Mouse (Mus musculus) liver, adult (tissue): ENCODE measurements around the gene Trpv2.

Source experiments
- GATA4 ChIP-seq: IDR thresholded peaks from 2 replicates; pipeline ENCODE4 v1.6.1; 2014; ENCODE audit warnings: mild to moderate bottlenecking, low read length; ENCODE audit not compliant: insufficient replicate concordance

Trpv2 gene

DNA sequence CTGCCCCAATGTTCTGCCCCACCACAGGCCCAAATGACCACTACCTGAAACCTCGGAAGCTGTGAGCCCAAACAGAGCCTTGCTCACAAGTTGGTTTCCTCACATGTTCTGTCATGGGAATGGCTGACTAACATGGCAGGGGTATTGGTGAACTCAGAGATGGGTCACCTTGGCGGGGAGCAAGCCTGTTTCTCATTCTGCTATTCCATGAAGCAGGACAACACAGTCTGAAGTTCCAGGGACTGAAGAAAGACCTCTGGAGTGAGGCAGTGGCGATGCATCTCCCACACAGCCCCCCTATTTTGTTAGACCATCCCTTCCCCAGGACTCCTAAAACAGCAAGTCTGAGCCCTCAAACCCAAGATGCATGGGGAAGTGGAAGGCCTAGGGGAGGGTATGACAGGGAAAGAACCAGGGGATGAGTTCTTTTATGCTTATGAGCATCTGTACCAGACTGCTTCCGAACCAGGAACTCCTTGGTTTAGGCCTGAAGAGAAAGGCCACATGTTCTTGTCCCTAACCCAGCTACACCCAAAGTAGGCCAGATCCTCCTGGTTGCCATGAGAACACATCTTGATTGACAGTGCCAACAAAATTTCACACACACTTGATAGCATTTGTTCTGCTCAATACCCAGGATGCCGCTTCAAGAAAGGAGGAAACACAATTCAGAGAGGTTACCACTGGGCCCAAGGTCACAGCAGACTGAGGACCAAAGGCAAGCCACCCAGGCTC, 70.5 kb downstream of the Trpv2 start:
- TF ChIP-seq GATA4 = no peak

DNA sequence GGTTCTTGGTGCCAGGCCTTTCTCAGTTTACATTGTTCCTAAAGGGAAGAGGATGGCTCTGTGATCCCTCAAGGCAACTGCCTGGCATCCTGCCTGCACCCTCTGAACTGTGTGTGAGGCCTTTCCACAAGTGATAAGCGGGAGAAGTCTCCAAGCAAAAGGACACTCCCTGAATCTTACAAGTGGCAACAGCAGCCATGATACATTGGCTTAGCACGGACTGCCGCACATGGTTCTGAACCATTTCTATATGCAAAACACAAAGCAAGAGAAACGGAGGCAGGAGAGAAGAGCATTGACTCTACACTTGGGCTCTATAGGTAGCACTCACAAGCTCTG, 71.0 kb downstream of the Trpv2 start:
- no peak for TF ChIP-seq GATA4

DNA sequence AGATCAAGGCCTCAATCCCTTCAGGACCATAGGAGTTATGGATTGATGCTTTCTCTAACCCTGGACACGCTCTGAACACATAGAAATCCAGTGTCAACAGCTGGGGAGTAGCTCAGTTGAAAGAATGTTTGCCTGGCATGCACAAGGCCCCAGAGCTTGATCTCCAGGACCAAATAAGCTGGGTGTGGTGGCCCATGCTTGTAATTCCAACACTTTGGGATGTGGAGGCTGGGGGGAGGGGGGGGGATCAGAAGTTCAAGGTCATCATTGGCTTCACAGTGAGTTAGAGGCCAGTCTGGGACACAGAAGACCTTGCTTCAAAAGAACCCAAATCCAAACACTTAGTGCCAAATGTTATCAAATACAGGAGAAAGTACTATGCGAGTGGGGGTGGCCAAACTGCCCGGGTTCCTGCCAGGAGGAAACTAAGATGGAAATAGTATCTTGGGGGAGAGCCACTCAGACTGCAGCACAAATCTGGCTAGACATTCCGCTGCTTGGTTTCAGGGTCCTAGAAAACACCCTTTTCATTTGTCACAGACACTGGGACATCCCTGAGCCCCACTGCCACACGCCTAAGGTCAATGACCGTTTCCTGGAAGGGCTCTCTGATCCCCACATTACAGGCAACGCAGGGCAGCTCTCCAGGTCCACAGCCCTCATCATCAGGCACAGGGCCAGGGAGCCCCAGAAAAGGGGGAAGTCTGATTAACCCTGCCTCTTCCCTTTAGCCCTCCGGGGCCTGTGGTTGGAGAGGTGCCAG, 71.6 kb downstream of the Trpv2 start:
- no peak for TF ChIP-seq GATA4

DNA sequence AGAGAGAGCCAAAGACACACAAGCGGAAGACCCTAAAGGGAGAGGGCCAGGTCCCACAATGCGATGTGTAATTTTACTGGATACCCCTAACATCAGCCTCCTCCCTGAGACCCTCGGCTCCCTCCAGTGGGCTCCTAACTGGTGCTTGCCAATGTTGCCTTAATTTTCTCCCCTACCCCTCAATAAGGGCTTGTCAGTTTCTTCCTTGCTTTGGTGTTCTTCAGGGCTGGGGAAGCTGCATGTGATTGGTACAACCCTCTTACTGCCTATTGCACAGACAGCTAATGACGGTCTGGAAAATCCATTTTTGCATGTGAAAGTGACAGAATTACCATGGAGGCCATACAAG, 72.2 kb downstream of the Trpv2 start:
- TF ChIP-seq GATA4 = no peak

DNA sequence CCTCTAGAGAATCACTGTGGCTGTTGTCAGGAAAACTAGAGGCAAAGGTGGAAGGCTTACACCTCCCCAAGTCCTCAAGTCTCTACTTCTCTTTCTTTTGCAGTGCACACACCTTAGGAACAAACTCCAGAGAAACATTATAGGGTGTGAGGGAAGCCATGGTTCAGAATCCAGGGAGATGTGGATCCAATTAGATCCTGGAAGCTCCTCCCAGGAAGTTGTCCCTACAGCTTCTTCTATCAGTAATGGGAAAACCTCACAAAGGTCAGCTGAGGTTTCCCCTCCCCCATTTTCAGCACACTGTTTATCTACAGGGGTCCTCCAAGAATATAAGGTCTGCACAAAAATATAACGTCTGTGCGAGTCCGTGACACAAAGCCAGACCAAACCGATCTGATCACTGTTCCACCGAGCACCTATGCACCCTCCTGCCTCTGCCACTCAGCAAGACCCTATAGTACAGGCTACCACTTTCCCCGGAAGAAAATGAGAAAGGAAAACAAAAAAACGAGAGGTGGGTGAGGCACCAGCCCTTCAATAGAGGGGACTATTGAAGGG, 72.8 kb downstream of the Trpv2 start:
- no peak for TF ChIP-seq GATA4

DNA sequence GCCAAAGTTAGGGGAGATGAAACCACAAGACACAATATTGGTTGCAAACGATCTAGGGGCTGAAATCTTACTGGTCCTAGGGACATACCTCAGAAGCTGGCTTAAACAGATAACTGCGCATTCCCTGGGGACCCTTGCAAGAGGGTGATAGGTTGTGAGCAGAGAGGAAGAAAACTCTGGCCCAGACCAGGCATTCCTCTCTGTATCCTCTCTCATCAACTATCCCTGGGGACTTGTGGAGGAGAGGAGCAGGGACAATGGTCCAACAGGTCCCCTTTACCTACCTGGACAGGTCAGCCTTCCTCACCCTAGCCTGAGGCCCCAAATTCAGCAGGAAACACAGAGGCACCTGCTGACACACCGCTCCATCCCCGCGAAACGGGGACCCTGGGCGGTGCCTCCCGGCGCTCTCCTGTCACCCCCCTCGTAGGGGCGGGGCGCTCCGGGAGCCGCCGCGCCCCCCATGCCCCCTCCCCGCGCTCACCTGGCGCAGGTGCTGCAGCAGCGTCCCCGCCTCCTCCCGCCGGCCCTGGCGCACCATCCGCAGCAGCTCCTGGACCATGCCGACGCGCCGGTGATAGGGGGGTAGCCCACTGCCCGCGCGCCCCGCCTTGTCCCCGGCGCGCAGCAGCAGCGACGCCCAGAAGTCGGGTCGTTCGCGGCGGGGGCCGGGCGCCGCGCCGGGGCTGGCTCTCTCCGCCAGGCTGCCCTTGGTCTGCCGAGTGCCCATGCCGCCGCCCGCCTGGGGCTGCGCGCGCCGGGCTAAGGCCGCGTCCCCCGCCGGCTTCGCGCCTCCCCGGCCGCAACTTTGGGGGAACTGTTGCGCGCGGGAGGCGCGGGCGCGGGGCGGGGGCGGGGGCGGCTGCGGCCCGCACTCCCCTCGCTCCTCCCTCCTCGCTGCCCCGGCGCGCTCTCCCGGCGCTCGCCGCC, 73.6 kb downstream of the Trpv2 start, which contains the start of gene Lrrc75a:
Gene Lrrc75a (minus strand): TSS at position 863 of the 930 bp plus-strand sequence.
- no peak for TF ChIP-seq GATA4

DNA sequence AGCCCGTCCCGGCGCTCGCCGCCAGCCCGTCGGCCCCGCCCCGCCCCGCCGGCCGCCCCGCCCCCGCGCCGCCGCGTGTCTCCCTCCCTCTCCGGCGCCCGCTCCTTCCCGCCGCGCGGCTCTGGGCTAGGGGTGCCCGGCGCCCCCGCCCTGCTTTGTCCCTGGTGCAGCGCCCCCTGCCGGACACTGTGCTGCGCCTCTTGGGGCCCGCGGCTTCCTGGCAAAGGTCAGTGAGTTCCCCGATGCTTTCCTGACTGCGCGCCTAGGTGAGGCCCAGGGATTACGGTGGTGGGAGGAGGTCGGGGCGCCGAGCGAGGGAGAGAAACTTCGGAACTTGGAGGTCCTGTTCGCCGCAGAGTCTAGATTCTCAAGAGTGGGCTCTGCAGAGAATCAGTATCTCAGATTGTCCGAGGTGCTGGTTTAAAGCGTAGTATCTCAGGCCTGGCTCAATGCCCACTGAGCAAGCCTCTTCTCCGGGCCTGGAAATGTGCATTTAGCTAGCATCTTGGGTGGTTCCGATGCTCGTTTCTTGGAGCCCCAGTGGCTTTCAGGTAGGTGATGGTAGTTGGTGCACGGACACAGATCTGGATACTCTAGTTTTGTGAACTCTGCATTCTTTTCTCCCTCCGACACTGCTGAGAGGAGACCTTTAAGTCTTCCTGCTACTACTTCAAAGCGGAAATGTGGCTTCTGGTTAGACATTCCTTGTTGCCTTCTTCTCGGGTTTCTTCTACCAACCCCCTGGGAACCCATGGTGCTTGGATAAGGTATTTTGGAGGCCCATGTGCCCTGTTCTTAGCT, 74.5 kb downstream of the Trpv2 start, which contains the start of gene Mmgt2:
Gene Mmgt2 (plus strand): TSS at position 74 of the 801 bp plus-strand sequence.
- TF ChIP-seq GATA4 = no peak
